Mouse (Mus musculus) megakaryocyte, embryonic 14.5 days (primary cell): Measurements from ENCODE around the gene Kif26b.

ENCODE experiments used
- FLI1 ChIP-seq: IDR thresholded peaks from 2 replicates; pipeline ENCODE4 v1.6.1; 2012; ENCODE audit warnings: low read length, inconsistent platforms, mixed read lengths
- GATA1 ChIP-seq: IDR thresholded peaks from 3 replicates; pipeline ENCODE4 v1.6.1; 2012; ENCODE audit warnings: mixed read lengths, low read length, inconsistent platforms, borderline replicate concordance

GRCm38 (mm10) chr1:178691679-178692078 lies 162.8 kb downstream of the Kif26b start:
- TF ChIP-seq FLI1 (no peak), GATA1 (no peak)
